Mouse (Mus musculus): ENCODE results near the gene Tmem17.

Gene Tmem17

DNA sequence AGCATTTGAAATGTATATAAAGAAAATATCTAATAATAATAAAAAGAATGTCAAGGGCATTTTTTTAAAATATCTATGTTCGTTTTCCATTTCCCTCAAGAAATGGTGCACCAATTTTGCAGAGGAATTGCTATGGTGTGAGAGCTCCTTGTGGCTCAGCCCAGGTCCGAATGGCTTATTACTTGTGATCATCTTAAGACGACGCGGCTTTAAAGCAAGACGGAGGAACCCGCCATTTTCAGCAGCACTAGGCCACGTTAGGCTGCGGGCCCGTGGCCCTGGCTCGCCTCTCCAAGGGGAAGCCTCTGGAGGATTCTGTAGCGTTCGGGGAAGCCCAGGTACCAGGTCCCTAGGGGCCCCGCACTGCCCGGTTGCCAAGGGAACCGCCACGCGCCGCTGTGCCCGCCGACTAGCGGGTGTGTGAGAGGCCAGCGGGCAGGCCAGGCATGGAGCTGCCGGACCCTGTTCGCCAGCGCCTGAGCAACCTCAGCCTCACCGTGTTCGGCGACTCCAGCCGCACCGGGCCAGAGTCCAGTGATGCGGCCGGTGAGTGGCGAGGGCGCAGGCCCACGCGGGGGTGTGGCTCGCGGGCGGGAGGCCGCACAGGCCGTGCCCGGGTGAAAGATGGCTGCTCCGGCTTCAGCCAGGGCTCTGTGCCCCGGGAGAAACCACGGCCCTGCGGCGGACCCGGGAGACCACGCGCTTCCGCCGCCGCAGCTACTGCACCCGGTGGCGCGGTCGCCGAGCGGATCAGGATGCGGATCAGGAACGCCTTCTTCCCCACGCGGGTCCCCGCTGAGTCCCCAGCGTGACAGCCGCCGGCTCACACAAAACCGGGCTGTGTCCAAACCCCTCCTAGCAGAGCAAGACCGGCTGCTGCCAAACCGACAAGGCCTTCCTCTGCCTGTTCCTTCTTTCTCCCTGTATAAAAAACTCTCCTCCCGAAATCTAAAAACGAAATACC is at the start of gene Tmem17:
Gene Tmem17 (plus strand): TSS at position 51 of the 964 bp plus-strand sequence.
- in situ Hi-C loops (cut with MboI, MseI) = loop anchor here (10.0 kb wide), 1 partner anchor 432 kb away; no protein-coding TSS in a partner anchor

DNA sequence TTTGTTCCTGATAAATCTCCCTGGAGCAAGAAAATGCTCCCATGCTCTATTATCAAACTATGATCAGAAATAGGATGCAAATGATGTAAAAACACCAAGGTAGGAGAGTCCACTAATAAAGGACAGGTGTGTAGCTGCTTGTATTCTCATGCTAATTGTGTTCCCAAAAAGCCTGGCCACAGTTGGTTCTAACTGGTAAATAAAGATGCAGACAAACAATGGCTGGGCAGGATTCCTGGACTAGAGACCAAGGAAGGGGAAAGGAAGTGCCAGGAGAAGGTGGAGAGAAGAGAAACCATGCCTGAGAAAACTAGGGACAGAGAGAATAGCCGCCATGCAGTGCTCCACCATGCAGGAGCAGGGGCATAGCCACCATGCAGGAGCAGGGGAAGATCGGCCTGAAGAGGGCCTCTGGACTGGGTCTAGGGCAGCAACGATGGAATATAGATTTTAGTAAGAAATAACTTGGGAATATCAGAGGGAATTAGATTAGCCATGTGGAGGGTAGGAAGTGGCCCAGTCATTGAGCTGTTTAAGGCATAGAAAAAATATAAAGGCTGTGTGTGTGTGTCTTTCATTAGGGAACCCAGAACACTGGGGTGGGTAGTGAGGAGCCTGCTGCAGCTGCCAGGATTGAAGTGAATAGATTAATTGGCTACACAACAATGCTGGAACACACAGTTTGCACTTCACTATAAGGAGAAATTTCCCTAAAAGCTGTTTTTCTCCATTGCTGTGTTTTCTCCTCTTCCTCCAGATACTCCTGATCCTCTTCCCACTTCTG is 31.9 kb upstream of the Tmem17 start:
- in situ Hi-C loops (cut with MboI, MseI) = no loop called here

DNA sequence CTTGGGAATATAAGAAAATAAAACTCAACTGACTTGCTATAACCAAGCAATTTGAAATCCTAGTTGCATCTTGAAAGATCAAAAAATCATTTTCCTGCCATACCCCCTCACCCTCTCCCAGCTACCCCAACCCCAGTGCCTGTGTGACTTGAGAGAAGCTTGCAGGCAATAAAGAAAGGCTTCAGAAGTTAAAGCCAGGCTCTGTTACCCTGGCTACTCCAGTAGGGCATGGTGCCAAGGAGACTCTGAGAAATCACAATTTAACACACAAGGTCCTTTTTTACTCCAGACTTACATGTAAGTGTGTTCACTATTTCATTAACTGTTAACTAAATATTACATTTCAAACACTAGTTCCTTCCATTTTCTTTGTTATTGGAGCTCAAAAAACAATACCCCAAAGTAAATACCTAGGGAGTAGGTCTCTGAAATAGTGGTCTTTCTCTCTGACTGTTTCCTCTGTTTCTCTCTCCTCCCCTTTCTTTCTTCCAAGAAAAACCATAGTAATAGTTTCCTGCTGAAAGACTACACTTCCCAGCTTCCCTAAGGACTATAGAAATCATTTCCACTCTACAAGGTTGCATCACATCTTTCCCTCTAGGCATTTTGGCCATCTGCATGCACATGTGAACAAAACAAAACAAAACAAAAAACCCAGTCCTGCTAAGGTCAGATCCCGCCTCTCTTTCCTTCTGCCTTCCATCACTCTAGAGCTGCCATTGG is 30.1 kb upstream of the Tmem17 start:
- in situ Hi-C loops (cut with MboI, MseI) = no loop called here

DNA sequence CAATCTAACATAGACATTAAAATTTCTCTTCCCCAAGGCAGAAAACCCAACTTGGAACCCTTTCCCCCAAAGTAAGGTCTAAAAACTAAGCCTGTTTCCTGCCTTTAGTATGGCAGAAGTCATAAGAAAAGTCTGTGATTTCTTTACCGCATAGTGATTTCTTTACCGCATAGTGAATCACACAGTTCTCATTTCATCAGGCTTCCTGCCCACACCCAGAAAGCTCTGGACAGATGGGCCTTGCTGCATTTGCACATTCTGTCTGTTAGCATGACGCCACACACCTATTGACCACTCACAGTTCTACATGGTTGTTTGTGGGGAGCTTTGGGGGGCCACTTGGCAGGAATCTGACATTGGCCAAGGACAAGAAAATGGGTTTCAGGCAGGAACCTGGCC is 29.5 kb upstream of the Tmem17 start:
- in situ Hi-C loops (cut with MboI, MseI) = no loop called here

DNA sequence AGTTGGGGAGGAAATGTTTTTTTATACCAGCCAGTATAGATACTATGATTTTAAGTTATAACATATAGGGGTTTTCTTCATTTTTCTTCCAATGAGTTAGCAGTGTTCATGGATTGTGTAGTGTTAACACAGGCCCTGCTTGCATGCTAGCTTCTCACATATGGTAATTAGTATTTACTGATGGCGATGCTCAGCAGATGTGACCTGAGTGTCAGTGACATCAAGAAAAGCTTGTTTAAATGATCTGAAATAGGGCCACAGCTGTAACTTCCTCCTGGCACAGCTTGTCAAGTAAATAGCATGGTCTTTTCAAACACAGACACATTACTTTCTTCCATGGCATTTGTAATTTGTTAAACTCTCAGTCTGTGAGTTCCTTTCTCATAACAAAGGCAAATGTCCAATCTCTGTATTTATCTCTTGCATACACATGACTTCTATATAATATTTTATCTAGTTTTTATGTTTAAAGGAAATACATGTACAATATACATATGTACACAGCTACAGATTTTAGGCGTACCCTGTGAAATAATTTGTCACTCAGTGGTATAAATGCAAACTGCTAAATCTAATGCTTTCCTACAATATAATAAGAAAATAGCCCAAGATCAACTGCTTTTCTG is 18.1 kb upstream of the Tmem17 start:
- in situ Hi-C loops (cut with MboI, MseI) = no loop called here

DNA sequence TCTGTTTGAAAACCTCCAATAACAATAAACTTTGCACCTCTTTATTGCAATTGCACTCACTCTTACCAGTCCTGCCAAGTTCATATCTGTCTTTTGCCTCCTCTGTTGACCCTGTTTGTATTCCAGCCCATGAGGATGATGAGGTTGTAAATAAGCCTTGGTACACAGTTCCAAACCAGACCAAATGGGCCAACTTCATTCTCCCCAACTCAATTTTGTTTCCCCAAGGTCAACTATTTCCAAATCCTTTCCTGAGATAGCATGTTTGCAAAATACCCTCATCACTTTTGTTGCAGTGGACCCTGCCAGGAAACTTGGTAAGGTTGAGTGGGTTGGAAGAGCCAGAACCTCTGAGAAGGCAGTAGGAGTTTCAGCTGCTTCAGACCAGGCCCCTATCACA is 16.9 kb upstream of the Tmem17 start:
- in situ Hi-C loops (cut with MboI, MseI) = no loop called here

DNA sequence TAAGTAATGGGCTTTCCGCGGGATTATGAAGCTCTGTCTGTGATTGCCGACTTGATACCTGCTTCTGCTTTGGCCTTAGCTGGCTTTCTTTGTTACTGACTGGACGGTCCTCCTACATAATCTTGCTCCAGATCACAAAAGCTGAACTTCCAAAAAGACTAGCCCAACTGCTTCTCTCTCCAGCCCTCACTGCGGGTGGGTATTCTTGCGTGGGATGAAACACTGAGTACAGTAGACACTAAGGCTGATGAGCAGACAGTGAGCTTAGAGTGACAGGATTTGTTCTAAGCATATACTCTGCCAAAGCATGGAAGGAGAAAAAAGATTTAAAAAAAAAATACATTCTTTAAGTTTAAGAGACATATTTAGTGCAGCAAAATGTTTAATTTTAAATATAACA is 12.5 kb upstream of the Tmem17 start:
- in situ Hi-C loops (cut with MboI, MseI) = no loop called here

DNA sequence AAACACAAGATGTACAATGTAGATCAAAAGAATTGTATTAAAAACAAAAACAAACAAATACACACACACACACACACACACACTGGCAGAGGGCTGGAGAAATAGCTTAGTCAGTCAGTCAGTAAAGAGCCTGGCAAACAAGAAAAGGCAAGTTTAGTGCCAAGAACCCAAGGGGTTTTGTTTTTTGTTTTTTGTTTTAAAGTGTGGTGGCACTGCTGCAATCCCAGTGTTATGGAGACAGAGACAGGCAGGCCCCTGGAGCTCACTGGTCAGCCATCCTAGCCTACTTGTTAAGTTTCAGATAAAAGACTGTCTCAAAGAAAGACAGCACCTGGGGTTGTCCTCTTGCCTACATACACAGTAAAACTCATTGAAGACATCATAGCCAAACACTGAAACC is 12.0 kb upstream of the Tmem17 start:
- in situ Hi-C loops (cut with MboI, MseI) = no loop called here

DNA sequence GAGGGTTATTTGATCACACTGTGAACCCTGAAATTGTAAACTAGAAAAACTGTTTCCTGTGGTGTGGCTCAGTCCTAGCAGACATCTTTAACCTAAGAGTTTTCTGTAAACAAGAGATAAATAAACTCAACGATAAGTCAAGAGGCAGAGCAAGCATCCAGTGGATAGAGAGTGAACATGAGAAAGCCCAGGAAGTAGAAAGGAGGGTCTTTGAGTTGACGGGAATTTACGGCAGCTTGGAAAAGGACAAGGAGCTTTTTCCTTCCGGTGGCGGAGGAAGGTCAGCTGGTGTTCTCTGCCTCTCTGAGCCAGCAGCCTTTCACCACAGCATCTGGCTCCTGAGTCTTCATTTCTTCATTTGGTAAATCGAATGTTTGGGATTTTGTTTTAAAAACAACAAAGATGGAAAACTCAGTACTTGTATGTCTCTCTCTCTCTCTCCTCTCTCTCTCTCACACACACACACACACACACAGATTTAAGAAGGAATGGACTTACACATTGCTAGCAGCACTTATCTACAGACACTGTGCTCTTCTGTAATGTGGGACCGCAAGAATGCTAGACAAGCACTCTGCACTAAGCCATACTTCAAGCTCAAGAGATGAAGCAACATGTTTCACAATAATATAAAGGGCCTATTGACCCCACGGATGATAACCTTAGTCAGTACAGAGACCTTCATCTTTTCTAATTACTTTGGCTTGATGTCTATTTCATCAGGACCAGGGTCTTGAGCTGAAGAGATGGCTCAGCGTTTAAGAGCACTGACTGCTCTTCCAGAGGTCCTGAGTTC is 10.9 kb upstream of the Tmem17 start:
- in situ Hi-C loops (cut with MboI, MseI) = no loop called here

DNA sequence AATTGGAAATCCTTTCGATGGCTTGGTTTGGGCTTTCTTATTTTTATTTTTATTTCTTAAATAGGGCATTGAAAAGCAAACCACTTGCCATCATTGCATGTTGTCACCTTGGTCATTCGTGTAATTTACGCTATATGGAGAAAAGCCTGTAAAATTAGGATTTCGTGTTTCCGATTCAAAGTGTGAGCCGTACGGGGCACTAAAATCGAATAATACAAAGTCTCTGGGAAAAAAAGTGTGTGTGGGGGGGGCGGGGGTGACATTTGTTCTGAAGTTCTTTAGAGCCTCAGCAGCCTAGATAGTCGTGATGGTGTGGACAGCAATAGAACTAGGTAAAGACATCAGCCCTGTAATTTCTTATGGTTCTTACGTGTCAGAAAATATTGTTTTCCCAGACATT is 1.2 kb downstream of the Tmem17 start:
- in situ Hi-C loops (cut with MboI, MseI) = loop anchor here (10.0 kb wide), 1 partner anchor 432 kb away; no protein-coding TSS in a partner anchor

DNA sequence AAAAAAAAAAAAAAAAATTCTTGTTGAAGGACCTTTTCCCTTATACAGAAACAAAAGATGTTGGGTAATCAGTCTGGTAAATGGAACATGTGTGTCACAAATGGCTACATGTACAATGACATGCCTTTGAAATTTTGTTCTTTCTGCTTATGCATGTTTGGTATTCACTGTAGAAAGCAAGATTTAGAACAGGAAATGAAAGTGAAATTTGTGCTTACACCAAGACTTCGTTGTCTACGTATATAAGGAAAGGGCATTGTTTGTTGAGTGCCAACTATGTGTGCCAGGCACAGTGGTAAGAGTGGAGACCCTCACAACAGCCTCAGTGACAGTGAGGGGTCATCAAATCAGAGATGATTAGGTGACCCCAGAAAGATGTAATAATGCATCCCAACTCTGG is 3.2 kb downstream of the Tmem17 start:
- in situ Hi-C loops (cut with MboI, MseI) = loop anchor here (10.0 kb wide), 1 partner anchor 430 kb away; no protein-coding TSS in a partner anchor

DNA sequence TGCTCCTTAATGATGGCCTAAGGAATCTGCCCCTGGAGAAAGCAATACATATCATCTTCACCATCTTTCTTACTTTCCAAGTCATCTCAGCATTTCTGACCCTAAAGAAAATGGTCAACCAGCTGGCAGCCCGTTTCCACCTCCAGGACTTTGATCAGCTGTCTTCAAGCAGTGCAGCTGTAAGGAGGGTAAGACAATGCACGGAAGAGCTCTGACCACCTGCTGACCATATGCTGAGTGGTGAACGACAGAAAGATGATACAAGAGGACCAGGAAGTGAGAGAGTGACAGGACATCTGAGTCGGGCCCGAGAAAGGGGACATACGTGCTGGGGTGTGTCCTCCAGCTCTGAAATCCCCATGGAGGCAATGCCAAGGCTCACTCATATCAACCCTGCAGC is 6.6 kb downstream of the Tmem17 start:
- in situ Hi-C loops (cut with MboI, MseI) = loop anchor here (10.0 kb wide), 1 partner anchor 426 kb away; no protein-coding TSS in a partner anchor

DNA sequence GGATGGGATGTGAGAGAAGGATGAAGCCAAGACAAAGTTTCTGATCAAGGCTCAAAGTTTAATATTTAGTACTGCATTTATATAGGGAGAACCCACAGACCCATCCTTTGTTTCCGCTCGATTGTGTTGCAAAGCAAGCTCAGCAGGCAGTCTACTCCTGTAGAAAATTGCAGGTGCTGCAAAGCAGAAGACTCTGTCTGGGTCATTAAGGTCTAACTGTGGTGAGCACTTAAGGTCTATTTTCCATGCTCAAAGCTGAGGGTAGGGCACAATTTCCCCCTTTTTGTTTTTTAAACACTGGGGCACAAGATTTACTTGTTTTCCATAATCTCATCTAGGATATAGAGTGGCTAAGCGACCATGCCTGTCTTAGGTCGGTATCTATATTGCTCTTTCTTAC is 8.4 kb downstream of the Tmem17 start:
- in situ Hi-C loops (cut with MboI, MseI) = no loop called here

DNA sequence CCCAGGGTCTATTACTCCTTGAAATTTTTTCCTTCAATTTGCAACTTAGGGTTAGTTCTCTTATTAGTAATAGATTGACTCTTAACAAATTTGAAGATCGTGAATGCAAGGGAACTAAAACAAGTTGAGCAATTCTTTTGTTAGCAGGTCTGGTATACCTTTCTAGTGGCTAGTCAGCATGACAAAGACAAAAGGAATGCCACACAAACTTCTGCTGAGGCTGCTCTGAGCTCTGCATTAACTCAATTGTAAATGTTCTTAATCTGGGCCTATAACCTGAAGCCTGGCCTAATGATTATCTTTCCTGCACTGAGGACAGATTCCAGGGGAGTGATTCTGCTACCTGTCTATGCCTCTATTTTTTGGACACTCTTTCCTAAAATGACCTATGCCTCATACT is 12.7 kb downstream of the Tmem17 start:
- in situ Hi-C loops (cut with MboI, MseI) = no loop called here

DNA sequence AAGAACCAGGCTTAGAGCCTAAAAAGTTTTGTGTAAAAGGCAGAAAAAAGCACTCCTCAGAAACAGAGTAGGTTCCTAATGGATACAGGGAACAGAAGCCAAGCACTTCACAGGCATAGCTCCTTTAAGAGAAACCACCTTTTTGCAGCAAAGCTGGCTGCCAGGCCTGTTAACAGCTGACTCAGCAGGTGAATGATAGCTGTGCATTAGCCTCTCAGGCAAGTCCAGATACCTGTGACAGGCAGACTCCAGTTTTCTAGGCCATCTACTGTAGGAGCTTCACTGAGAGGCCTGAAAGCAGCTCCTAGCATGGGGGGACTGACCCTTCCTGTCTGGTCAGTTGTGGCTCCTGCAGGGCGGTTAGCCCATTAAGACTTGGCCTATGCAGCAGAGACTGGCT is 28.7 kb downstream of the Tmem17 start:
- in situ Hi-C loops (cut with MboI, MseI) = no loop called here

DNA sequence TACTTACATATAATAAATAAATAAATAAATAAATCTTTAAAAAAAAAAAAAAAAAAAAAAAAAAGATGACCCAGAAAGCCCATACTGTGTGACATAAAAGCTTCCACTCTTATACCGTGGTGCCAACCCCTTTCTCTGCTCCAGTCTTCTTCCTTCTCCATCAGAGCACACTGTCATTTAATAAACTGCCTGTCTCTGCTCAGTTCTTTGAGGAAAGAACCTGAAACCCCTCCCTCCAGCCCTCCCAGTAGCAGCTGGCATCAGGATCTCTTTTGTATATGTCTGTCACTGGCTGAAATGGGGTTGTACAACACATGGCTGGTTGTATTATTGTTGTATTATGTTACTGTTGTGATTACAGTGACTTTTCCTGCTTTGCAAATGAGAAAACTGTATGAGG is 48.2 kb downstream of the Tmem17 start:
- in situ Hi-C loops (cut with MboI, MseI) = loop anchor here (5.0 kb wide), 1 partner anchor 808 kb away; no protein-coding TSS in a partner anchor

DNA sequence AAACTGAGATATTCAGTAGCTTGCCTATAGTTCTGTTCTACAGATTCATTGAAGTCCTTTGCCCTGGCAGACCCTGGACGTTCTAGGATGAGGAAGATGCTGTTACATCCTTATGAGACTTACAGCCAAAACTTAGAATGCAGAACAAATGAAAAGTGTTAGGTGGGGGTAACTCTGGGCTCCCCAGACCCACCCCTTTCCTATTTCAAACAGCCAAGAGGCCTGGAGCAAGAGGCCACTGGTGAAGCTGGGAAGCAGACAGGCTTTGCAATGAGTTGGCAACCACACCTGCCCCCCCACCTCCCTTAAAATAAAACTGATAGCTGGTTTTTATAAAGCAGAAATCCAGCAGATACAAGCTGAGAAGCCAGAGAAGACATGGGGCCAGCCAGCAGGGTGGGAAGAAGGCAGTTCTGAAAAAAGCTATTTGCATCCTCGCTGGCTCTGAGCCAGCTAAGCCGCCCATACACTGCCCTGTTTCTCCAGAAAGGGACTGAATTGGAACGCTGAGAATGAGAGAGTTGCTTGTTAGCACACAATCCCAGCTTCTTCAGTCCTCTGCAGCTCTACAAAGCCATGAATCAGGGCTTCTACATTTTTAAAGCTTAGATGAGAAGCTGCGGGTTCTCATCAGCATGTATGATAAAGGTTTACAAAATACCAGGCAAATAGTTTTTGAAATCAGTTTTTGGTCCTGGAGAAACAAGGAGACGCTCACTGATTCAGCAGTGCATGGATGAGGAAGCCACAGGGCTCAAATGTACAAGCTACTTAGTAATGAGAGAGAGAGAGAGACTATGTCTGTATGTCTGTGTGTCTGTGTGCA is 48.8 kb downstream of the Tmem17 start:
- in situ Hi-C loops (cut with MboI, MseI) = loop anchor here (5.0 kb wide), 1 partner anchor 808 kb away; no protein-coding TSS in a partner anchor

DNA sequence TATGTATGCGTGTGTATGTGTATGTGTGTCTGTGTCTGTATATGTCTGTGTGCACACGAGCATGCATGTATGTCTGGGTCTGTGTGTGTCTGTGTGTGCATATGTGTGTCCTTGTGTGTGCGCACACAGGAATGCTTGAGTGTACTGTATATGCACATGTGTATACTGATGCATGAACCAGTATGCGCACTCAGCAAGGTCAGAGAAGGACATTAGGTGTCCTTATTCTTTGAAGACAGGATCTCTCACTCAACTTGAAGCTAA is 49.4 kb downstream of the Tmem17 start:
- in situ Hi-C loops (cut with MboI, MseI) = loop anchor here (5.0 kb wide), 1 partner anchor 809 kb away; no protein-coding TSS in a partner anchor

DNA sequence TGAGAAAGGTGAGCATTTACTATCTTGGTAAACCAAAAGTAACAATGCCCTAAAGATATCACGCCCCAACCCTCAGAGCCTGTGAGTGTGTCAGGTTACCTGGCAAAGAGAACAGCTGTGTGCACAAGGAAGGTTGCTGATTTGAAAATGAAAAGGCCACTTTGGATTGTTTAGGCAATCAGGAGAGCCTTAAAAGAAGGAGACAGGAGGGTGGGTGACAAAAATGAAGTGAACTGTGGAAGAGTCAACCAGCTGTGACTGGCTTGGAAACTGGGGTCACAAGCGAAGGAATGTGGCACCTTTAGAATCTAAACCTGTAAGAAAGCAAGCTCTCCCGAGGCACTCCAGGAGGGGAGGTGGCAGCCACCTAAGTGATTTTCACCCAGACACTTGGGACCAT is 51.8 kb downstream of the Tmem17 start:
- in situ Hi-C loops (cut with MboI, MseI) = loop anchor here (5.0 kb wide), 1 partner anchor 811 kb away; no protein-coding TSS in a partner anchor

DNA sequence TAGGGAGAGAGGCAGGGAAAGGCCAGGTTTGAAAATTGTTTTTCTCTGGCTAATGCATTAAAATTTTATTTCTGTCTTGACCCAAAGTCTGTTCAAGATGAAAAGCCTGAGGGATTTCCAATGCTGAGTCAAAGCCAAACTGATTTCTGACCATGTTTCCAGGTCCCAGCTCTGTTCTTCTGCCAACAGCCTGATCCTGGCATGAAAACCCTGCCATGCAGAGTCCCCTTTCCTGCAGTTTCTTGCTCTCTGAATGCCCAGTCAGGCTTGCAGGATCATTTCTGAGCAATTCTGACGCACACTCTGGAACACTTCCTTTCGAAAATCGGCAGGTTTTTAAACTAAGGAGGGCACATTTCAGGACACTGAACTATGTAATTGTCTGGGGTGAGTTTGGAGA is 52.8 kb downstream of the Tmem17 start:
- in situ Hi-C loops (cut with MboI, MseI) = loop anchor here (5.0 kb wide), 1 partner anchor 812 kb away; no protein-coding TSS in a partner anchor
